Mouse (Mus musculus) midbrain, embryonic 16.5 days (tissue): ENCODE measurements at regions not wholly inside any gene's neighbourhood (a gene's known extent, or its start where the extent isn't known, plus 50 kb on each side); places are given as distances from the start of the nearest gene placed in this dataset.
A peak's percentile ranks its signal among the peaks of the same experiment; 100 is the strongest.

Source experiments
- ATAC-seq: fragments of 200-750 bp; cut with Nextera tagmentation; 2 replicates; pipeline ENCODE4 v1.8.0; 2017; ENCODE audit warnings: moderate TSS enrichment
- H3K27ac ChIP-seq: fragments of 300-500 bp; sonication (generic); 2 replicates; pipeline ENCODE4 v1.5.1; 2014; ENCODE audit warnings: mild to moderate bottlenecking, low read length, mixed read lengths
- H3K27me3 ChIP-seq: fragments of 300-500 bp; sonication (generic); 2 replicates; pipeline ENCODE4 v1.6.1; 2014; ENCODE audit warnings: low read depth, low read length, mixed read lengths; ENCODE audit not compliant: control insufficient read depth, insufficient read depth
- H3K36me3 ChIP-seq: fragments of 300-500 bp; sonication (generic); 2 replicates; pipeline ENCODE4 v1.6.1; 2014; ENCODE audit warnings: mild to moderate bottlenecking, low read length, moderate library complexity, mixed read lengths; ENCODE audit not compliant: control insufficient read depth, insufficient read depth
- H3K4me1 ChIP-seq: fragments of 300-500 bp; sonication (generic); 2 replicates; pipeline ENCODE4 v1.6.1; 2014; ENCODE audit warnings: mild to moderate bottlenecking, low read length, mixed read lengths; ENCODE audit not compliant: control insufficient read depth, insufficient read depth
- H3K4me2 ChIP-seq: fragments of 300-500 bp; sonication (generic); 2 replicates; pipeline ENCODE4 v1.6.1; 2014; ENCODE audit warnings: mild to moderate bottlenecking, low read length, mixed read lengths
- H3K4me3 ChIP-seq: fragments of 300-500 bp; sonication (generic); 2 replicates; pipeline ENCODE4 v1.5.1; 2014; ENCODE audit warnings: low read depth, mild to moderate bottlenecking, low read length, moderate library complexity, mixed read lengths
- H3K9ac ChIP-seq: fragments of 300-500 bp; sonication (generic); 2 replicates; pipeline ENCODE4 v1.6.1; 2014; ENCODE audit warnings: low read depth, low read length, mixed read lengths
- H3K9me3 ChIP-seq: fragments of 300-500 bp; sonication (generic); replicated peaks from 2 replicates; pipeline ENCODE4 v1.6.1; 2014; ENCODE audit warnings: mild to moderate bottlenecking, low read length, mixed read lengths; ENCODE audit not compliant: control insufficient read depth, poor library complexity, severe bottlenecking
- WGBS: fragments of 180-500 bp; shearing (Covaris S2); extraction: QIAGEN DNeasy Blood & Tissue Kit; methylation state at CpG from one replicate; pipeline ENCODE4 v1.1.7; 2014; 5-methylcytosine and 5-hydroxymethylcytosine counted together

DNA sequence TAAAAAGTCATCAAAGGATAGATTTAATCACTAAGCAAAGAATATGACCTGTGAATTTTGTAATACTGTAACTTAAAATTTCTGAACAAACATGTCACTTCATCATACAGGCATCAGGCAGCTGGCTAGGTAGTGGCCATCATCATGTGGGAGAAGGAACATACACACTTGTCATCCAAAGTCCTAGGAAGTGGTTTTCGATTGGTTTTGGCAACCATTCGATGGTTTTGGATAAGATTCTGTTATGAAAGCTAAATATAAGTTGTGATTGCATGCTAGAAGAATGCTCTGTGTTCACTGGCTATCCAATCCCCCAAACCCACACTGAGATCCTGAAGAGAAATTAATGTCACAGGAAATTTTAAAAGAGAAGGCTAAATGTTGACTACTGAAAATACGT, 207.7 kb downstream of the Gm7489 start:
- H3K4me1 ChIP-seq = no peaks in the 10 kb centered on the region
- ATAC-seq = no peak
- no peak overlapping the region for H3K4me2 ChIP-seq
- 85% methylated on average over 3 of the region's 3 CpGs for WGBS
- H3K36me3 ChIP-seq = no peaks in the 10 kb centered on the region
- no peak overlapping the region for H3K4me3 ChIP-seq
- no peaks in the 10 kb centered on the region for H3K27me3 ChIP-seq
- H3K9ac ChIP-seq = no peak overlapping the region
- H3K9me3 ChIP-seq = no peaks in the 10 kb centered on the region
- H3K27ac ChIP-seq = no peak overlapping the region

DNA sequence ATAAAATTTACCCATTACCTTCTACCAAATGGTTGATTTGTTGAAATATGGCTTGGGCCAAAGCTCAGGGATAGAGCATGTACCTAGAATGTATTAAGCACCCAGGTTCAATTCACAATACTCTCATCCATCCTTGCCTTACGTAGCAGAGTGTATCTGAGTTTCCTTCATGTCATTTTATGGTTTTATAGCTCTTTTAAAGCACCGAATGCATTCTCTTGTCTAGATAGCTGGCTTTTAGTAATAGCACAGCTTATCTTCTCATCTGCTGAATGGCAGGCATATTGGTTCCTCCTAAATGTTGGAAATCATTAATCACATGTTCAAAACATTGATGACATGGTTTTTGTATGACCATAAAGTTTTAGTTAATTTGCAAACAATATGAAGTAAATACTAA, 212.8 kb downstream of the Gm7489 start:
- no peak overlapping the region for H3K4me3 ChIP-seq
- no peaks in the 10 kb centered on the region for H3K27me3 ChIP-seq
- no peak overlapping the region for H3K27ac ChIP-seq
- no peak overlapping the region for H3K9ac ChIP-seq
- H3K9me3 ChIP-seq = no peaks in the 10 kb centered on the region
- no peak for ATAC-seq
- no peaks in the 10 kb centered on the region for H3K4me1 ChIP-seq
- 82% methylated on average over 2 of the region's 2 CpGs for WGBS
- H3K36me3 ChIP-seq = no peaks in the 10 kb centered on the region
- no peak overlapping the region for H3K4me2 ChIP-seq

DNA sequence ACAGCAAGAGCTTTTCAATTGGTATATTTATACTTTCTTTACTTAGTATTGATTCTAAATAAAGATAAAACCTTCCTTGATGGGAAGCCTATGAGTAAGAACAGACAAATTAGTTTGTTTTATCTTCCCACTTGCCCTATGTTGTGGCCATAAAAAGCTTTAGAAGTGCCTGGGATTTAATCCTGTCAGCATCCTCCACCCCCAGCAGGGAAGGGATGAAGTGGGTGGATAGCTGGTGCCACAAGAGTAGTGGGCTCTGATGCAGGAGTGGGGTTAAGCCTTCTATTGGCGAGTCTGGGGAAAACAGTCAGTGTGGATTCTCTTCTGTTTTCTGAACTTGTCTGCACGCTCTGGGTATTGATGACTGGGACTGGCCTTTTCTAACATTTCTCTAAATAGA, 227.7 kb downstream of the Gm7489 start:
- no peaks in the 10 kb centered on the region; the same call in 1 of the 2 replicates for H3K4me1 ChIP-seq
- no peaks in the 10 kb centered on the region for H3K36me3 ChIP-seq
- no peak overlapping the region for H3K4me2 ChIP-seq
- no peaks in the 10 kb centered on the region for H3K9me3 ChIP-seq
- no peak overlapping the region for H3K27ac ChIP-seq
- WGBS = 41% methylated on average over 2 of the region's 2 CpGs
- H3K27me3 ChIP-seq = no peaks in the 10 kb centered on the region
- no peak for ATAC-seq
- H3K4me3 ChIP-seq = no peak overlapping the region
- H3K9ac ChIP-seq = no peak overlapping the region

- no peak overlapping the region for H3K9ac ChIP-seq
- no peak overlapping the region for H3K4me2 ChIP-seq
- ATAC-seq = no peak
- H3K36me3 ChIP-seq = no peaks in the 10 kb centered on the region
- no peak overlapping the region for H3K27ac ChIP-seq
- H3K27me3 ChIP-seq = no peaks in the 10 kb centered on the region
- H3K4me1 ChIP-seq = no peaks in the 10 kb centered on the region; the same call in 1 of the 2 replicates
- H3K4me3 ChIP-seq = no peak overlapping the region
- no peaks in the 10 kb centered on the region for H3K9me3 ChIP-seq
- WGBS = 88% methylated on average over 5 of the region's 5 CpGs
Measured at GRCm38 (mm10) chr15:54114096-54114512, 229.4 kb downstream of the Gm7489 start.

- ATAC-seq = no peak
- no peaks in the 10 kb centered on the region for H3K36me3 ChIP-seq
- no peak overlapping the region for H3K4me3 ChIP-seq
- H3K27me3 ChIP-seq = no peaks in the 10 kb centered on the region
- H3K4me2 ChIP-seq = no peak overlapping the region
- no peaks in the 10 kb centered on the region for H3K4me1 ChIP-seq
- H3K9ac ChIP-seq = no peak overlapping the region
- 85% methylated on average over 5 of the region's 5 CpGs for WGBS
- H3K27ac ChIP-seq = no peak overlapping the region
- H3K9me3 ChIP-seq = no peaks in the 10 kb centered on the region
Measured at GRCm38 (mm10) chr15:54117967-54118538, 233.3 kb downstream of the Gm7489 start.

DNA sequence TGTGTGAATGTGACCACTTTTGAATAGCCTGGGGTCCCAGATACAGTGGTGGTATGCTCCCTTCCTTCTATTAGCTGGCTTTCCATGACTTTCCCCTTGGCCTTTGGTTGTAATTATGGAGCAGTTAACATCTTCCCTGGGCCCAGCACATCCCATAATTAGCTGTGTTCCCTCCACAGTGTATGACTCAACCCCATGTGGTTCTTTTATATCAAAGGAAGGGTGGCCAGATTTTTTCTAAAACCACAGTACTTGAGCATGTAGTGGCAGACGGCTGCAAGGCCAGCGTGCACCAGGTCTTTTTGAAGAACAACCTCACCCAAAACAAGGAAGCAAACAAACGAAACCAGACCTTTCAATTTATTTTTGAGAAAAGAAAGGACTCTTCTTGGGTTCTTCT, 235.8 kb downstream of the Gm7489 start:
- Histone ChIP-seq H3K4me1 (no peaks in the 10 kb centered on the region), H3K27me3 (no peaks in the 10 kb centered on the region), H3K9ac (no peak overlapping the region), H3K4me3 (no peak overlapping the region), H3K36me3 (no peaks in the 10 kb centered on the region), H3K9me3 (no peaks in the 10 kb centered on the region), H3K27ac (no peak overlapping the region), H3K4me2 (no peak overlapping the region)
- 84% methylated on average over 3 of the region's 3 CpGs for WGBS
- no peak for ATAC-seq

DNA sequence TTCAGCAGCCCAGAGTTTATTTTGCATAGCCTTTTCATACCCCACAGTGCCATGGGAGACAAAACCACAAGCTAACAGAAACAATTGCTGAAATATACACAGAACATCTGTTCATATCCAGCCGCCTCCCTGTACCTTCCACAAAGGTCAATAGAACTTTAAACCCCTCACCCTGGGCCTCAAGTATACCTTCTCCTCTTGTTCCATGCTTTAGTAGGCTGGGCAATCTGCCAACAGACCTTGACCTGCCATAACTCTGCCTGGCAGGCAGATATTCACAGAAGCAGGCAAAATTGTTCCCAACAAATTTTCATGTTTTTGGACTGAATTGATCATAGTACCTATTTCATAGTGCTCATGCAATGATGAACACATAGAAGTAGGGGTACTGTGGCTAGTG, 279.6 kb downstream of the Gm7489 start:
- Histone ChIP-seq H3K4me1 (no peaks in the 10 kb centered on the region), H3K36me3 (no peaks in the 10 kb centered on the region), H3K9ac (no peak overlapping the region), H3K27me3 (no peaks in the 10 kb centered on the region), H3K27ac (no peak overlapping the region), H3K4me3 (no peak overlapping the region), H3K9me3 (no peaks in the 10 kb centered on the region), H3K4me2 (no peak overlapping the region)
- WGBS = 85% methylated on average over 1 of the region's 1 CpGs
- no peak for ATAC-seq

GRCm38 (mm10) chr15:54167842-54168361, 283.2 kb downstream of the Gm7489 start:
- Histone ChIP-seq H3K4me1 (no peaks in the 10 kb centered on the region), H3K27ac (no peak overlapping the region), H3K4me2 (no peak overlapping the region), H3K4me3 (no peak overlapping the region), H3K9ac (no peak overlapping the region), H3K9me3 (no peaks in the 10 kb centered on the region), H3K27me3 (no peaks in the 10 kb centered on the region), H3K36me3 (no peaks in the 10 kb centered on the region)
- 40% methylated on average over 3 of the region's 3 CpGs for WGBS
- peak; percentile 64; the same call in 1 of the 2 replicates for ATAC-seq

GRCm38 (mm10) chr15:54177221-54177620, 292.5 kb downstream of the Gm7489 start:
- no peaks in the 10 kb centered on the region for H3K36me3 ChIP-seq
- no peaks in the 10 kb centered on the region for H3K4me1 ChIP-seq
- WGBS = 82% methylated on average over 2 of the region's 2 CpGs
- H3K27ac ChIP-seq = no peak overlapping the region
- H3K27me3 ChIP-seq = no peaks in the 10 kb centered on the region
- H3K4me3 ChIP-seq = no peak overlapping the region
- no peak overlapping the region for H3K4me2 ChIP-seq
- H3K9ac ChIP-seq = no peak overlapping the region
- no peak for ATAC-seq
- no peaks in the 10 kb centered on the region for H3K9me3 ChIP-seq
